Mouse (Mus musculus): ENCODE measurements around the gene Arhgap44. TPM values are rescaled to one million over a fixed set of nuclear protein-coding genes. Genes with fewer than 3 reads are reported as not detected.

Arhgap44 gene
- polyA plus RNA-seq, 1 experiment, result 7.5 TPM

DNA sequence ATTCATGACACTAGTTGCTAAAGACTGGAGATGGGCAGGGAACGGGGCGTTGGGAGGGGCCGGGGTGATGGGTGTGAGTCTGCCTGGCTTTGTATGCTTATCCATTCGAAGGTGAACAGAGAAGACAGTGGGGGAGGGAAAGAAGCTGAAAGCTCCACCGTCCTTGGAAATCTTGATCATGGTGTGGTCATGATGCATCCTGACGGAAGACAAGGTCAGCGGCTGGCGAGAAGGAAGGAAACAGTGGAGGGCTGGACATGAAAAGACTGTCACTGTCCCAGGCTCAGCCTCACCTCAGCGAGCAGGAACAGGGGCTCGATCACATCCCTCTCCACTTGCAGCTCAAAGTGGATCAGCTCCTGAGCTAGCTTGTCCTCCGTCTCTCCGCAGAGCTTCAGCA is 103.2 kb downstream of the Arhgap44 start:
- Histone ChIP-seq H3K27me3 (ENCODE audit: control insufficient read depth, insufficient read depth, insufficient read length) (no peaks in the 10 kb centered on the region), H3K36me3 (ENCODE audit: control insufficient read depth, insufficient read depth) (no peaks in the 10 kb centered on the region), H3K4me2 (ENCODE audit: low read depth) (no peak overlapping the region), H3K79me2 (ENCODE audit: control insufficient read depth, insufficient read depth) (no peaks in the 10 kb centered on the region), H3ac (ENCODE audit: control insufficient read depth, insufficient read length) (no peak overlapping the region), H3K4me3 (no peak overlapping the region)
- TF ChIP-seq POLR2AphosphoS2 (IDR thresholded peaks at IDR 0.05; ENCODE audit: insufficient read length, low read depth) (no peak), TCF3 (IDR thresholded peaks at IDR 0.05; ENCODE audit: insufficient read length, low read depth) (no peak), REST (IDR thresholded peaks at IDR 0.05; ENCODE audit: insufficient read depth, insufficient read length) (no peak), MAX (IDR thresholded peaks at IDR 0.05; ENCODE audit: low read depth) (no peak)

DNA sequence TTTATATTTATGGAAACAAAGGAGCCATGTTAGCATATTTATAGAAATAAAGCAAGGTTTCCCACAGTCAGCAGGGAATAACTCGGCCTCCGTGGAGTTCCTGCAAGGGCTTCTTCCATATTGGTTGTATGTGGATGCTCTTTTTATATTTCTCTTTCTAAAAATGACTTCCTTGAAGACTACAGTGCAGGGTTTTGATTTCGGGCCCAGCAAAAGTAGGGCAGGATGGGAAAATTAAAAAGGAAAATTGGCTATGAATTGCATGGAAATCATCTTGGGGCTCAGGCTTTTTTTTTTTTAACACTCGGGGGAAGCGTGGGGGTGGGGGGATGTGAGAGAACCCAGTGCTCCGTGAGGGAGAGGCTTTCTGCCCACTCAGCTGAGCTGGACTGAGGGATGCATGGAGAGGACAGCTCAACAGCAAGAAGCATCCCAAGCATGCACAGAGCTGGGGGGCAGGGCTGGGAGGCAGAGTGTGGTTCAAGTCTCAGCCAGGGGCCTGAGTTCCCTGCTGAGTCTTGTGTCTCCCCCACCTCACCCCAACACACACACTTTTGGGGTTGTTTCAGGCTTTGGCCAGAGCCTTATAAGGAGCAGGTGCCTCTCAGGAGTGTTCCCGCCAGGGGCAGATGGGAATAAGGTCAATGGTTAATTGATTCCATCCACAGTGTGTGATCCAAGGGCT is 104.4 kb downstream of the Arhgap44 start:
- no peak for TF ChIP-seq E2F4 (IDR thresholded peaks at IDR 0.05; ENCODE audit: insufficient read depth)
- TF ChIP-seq MYOD1 (IDR thresholded peaks at IDR 0.05; ENCODE audit: control insufficient read depth in 1 of 3, insufficient read length in 2 of 3, low read depth in 2 of 3), result no peak
- TF ChIP-seq TCF3 (IDR thresholded peaks at IDR 0.05; ENCODE audit: insufficient read length, low read depth), result no peak
- TF ChIP-seq POLR2A (IDR thresholded peaks at IDR 0.05; ENCODE audit: insufficient read length, low read depth), result no peak
- no peak for TF ChIP-seq USF1 (IDR thresholded peaks at IDR 0.05; ENCODE audit: low read depth)
- H3K36me3 ChIP-seq (ENCODE audit: control insufficient read depth, insufficient read depth), result no peaks in the 10 kb centered on the region
- H3K4me2 ChIP-seq (ENCODE audit: low read depth), result no peak overlapping the region
- H3K4me3 ChIP-seq, result no peak overlapping the region
- no peaks in the 10 kb centered on the region for H3K79me2 ChIP-seq (ENCODE audit: control insufficient read depth, insufficient read depth)
- H3ac ChIP-seq (ENCODE audit: control insufficient read depth, insufficient read length), result no peak overlapping the region
- no peaks in the 10 kb centered on the region for H3K27me3 ChIP-seq (ENCODE audit: control insufficient read depth, insufficient read depth, insufficient read length)

DNA sequence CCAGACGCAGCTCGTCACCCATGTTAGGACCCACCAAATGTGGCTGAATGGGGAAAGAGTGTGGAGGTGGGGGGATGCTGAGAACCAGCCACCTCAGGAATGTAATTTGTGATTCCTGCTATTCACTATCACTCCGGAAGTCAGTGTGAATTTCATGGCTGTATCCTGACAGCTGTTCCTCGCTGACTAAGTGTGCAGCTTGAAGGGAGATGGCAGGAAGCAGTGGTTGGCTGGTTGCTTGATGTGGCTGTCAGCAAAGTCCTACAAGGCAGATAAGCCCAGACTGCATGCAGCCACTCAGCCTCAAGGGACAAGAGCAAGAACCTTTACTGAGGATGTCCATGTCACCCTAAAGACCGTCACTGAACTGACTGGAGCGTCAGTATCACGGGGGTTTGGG is 107.2 kb downstream of the Arhgap44 start:
- no peaks in the 10 kb centered on the region for H3K36me3 ChIP-seq (ENCODE audit: control insufficient read depth, insufficient read depth)
- H3K27me3 ChIP-seq (ENCODE audit: control insufficient read depth, insufficient read depth, insufficient read length), result no peaks in the 10 kb centered on the region
- TF ChIP-seq MYOG (IDR thresholded peaks at IDR 0.05; ENCODE audit: control insufficient read depth in 1 of 3, insufficient read depth in 1 of 3, insufficient read length in 2 of 3, low read depth in 2 of 3), result peak; percentile 54 to 90 (median 56)
- TF ChIP-seq MYOD1 (IDR thresholded peaks at IDR 0.05; ENCODE audit: control insufficient read depth in 1 of 3, insufficient read length in 2 of 3, low read depth in 2 of 3), result peak in 2 of 3 experiments; percentile 93 to 98
- no peak for TF ChIP-seq TCF12 (IDR thresholded peaks at IDR 0.05; ENCODE audit: insufficient read depth, poor library complexity, severe bottlenecking)
- H3ac ChIP-seq (ENCODE audit: control insufficient read depth, insufficient read length), result no peak overlapping the region
- H3K4me2 ChIP-seq (ENCODE audit: low read depth), result peak overlapping the region; percentile 46
- H3K79me2 ChIP-seq (ENCODE audit: control insufficient read depth, insufficient read depth), result no peaks in the 10 kb centered on the region
- H3K4me3 ChIP-seq, result no peak overlapping the region

DNA sequence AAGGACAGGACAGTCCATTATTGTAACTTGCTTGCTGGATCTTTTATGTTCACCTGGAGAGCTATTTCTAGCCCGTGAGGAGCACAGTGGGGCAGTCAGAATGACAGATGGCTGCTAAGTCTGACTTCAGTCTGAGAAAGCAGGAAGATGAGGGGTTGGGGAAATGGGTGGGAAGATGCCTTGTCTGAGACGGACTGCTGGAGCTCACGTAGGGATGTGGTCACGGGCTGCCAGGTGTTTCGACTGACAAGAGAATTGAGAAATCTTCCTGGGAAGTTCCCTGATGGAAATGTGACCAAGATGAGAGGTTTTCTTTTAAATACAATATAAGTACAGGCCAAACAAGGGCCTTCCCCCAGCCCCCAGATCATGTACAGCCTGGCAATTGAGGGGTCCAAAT is 108.5 kb downstream of the Arhgap44 start:
- H3K27me3 ChIP-seq (ENCODE audit: control insufficient read depth, insufficient read depth, insufficient read length), result no peaks in the 10 kb centered on the region
- no peaks in the 10 kb centered on the region for H3K36me3 ChIP-seq (ENCODE audit: control insufficient read depth, insufficient read depth)
- H3K4me3 ChIP-seq, result no peak overlapping the region
- no peak overlapping the region for H3K4me2 ChIP-seq (ENCODE audit: low read depth)
- H3ac ChIP-seq (ENCODE audit: control insufficient read depth, insufficient read length), result no peak overlapping the region
- TF ChIP-seq SRF (IDR thresholded peaks at IDR 0.05; ENCODE audit: control insufficient read depth, insufficient read length, low read depth) (no peak), MYOD1 (IDR thresholded peaks at IDR 0.05; ENCODE audit: control insufficient read depth in 1 of 3, insufficient read length in 2 of 3, low read depth in 2 of 3) (no peak), USF1 (IDR thresholded peaks at IDR 0.05; ENCODE audit: low read depth) (no peak), MYOG (IDR thresholded peaks at IDR 0.05; ENCODE audit: control insufficient read depth in 1 of 3, insufficient read depth in 1 of 3, insufficient read length in 2 of 3, low read depth in 2 of 3) (no peak), TCF3 (IDR thresholded peaks at IDR 0.05; ENCODE audit: insufficient read length, low read depth) (no peak), REST (IDR thresholded peaks at IDR 0.05; ENCODE audit: insufficient read depth, insufficient read length) (no peak), POLR2AphosphoS2 (IDR thresholded peaks at IDR 0.05; ENCODE audit: insufficient read length, low read depth) (no peak), MAX (IDR thresholded peaks at IDR 0.05; ENCODE audit: low read depth) (no peak), POLR2A (IDR thresholded peaks at IDR 0.05; ENCODE audit: insufficient read length, low read depth) (no peak), CEBPB (IDR thresholded peaks at IDR 0.05; ENCODE audit: insufficient read depth, poor library complexity, severe bottlenecking) (no peak), TCF12 (IDR thresholded peaks at IDR 0.05; ENCODE audit: insufficient read depth, poor library complexity, severe bottlenecking) (no peak), E2F4 (IDR thresholded peaks at IDR 0.05; ENCODE audit: insufficient read depth) (no peak)
- H3K79me2 ChIP-seq (ENCODE audit: control insufficient read depth, insufficient read depth), result no peaks in the 10 kb centered on the region

DNA sequence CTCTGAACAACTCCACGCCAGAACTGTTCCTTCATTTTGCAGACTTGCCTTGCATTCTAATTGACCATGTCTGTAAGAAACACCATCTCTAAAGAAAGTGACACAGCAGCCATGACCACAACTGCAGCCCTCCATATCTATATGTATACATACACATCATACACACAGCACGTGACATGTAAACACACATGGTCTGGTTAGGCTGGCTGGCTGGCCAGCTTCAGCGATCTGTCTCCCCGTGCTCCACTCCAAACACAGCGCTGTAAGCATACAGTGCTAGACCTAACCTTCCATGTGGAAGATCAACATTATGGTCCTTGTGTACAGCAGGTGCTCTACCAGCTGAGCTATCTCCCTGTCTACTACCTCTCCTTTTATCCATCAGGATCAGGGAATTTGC is 111.9 kb downstream of the Arhgap44 start:
- Histone ChIP-seq H3K36me3 (ENCODE audit: control insufficient read depth, insufficient read depth) (no peaks in the 10 kb centered on the region), H3K27me3 (ENCODE audit: control insufficient read depth, insufficient read depth, insufficient read length) (no peaks in the 10 kb centered on the region), H3K4me2 (ENCODE audit: low read depth) (no peak overlapping the region), H3K4me3 (no peak overlapping the region), H3K79me2 (ENCODE audit: control insufficient read depth, insufficient read depth) (no peaks in the 10 kb centered on the region), H3ac (ENCODE audit: control insufficient read depth, insufficient read length) (no peak overlapping the region)
- TF ChIP-seq MYOD1 (IDR thresholded peaks at IDR 0.05; ENCODE audit: control insufficient read depth in 1 of 3, insufficient read length in 2 of 3, low read depth in 2 of 3), result no peak
- TF ChIP-seq POLR2A (IDR thresholded peaks at IDR 0.05; ENCODE audit: insufficient read length, low read depth), result no peak
- TF ChIP-seq CEBPB (IDR thresholded peaks at IDR 0.05; ENCODE audit: insufficient read depth, poor library complexity, severe bottlenecking), result no peak
- no peak for TF ChIP-seq E2F4 (IDR thresholded peaks at IDR 0.05; ENCODE audit: insufficient read depth)
- no peak for TF ChIP-seq TCF12 (IDR thresholded peaks at IDR 0.05; ENCODE audit: insufficient read depth, poor library complexity, severe bottlenecking)
- no peak for TF ChIP-seq TCF3 (IDR thresholded peaks at IDR 0.05; ENCODE audit: insufficient read length, low read depth)
- no peak for TF ChIP-seq SRF (IDR thresholded peaks at IDR 0.05; ENCODE audit: control insufficient read depth, insufficient read length, low read depth)
- TF ChIP-seq POLR2AphosphoS2 (IDR thresholded peaks at IDR 0.05; ENCODE audit: insufficient read length, low read depth), result no peak

All from myocyte (in vitro differentiated cells).